Mouse (Mus musculus): ENCODE measurements around the gene Aatk. TPM values are rescaled to one million over a fixed set of nuclear protein-coding genes. Genes with fewer than 3 reads are reported as not detected.

The Aatk gene
- polyA plus RNA-seq, 1 experiment, result 4.4 TPM

DNA sequence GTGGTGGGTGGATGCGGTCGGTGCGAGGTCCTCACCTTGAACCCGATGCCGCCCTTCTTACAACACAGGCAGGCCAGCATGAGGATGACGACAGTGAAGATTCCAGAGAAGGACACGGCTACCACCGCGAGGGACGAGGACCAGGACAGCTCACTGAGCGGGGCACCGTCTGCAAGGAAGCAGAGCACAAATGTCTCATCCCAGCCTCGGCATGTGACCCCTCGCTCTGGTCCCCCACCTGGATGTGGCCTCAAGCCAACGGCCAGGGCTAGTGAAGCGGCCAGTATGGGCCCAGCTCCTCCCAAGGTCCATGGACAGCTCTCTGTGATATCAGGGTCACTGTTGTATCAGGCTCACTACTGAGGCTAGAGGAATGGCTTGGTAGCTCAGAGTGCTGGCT is 25.6 kb downstream of the Aatk start:
- 97% methylated on average over 16 of the region's 16 CpGs for WGBS
- H3K27me3 ChIP-seq (ENCODE audit: control insufficient read depth, insufficient read depth, low read length), result no peaks in the 10 kb centered on the region
- DNase-seq, result no peak
- no peaks in the 10 kb centered on the region for H3K36me3 ChIP-seq (ENCODE audit: control insufficient read depth, insufficient read depth, low read length)
- TF ChIP-seq CTCF (IDR thresholded peaks at IDR 0.05; ENCODE audit: borderline replicate concordance, control insufficient read depth, extremely low read depth, insufficient read depth, low read length, poor library complexity) (no peak), POLR2A (IDR thresholded peaks at IDR 0.05; ENCODE audit: control insufficient read depth, extremely low read depth, insufficient read depth, low read length, poor library complexity) (no peak)
- peaks cover 14% of the 10 kb centered on the region for H3K4me1 ChIP-seq (replicated peaks; ENCODE audit: control insufficient read depth, insufficient read depth, low read length)
- H3K4me3 ChIP-seq (ENCODE audit: control insufficient read depth, insufficient read depth, low read length), result no peak overlapping the region
- H3K27ac ChIP-seq (ENCODE audit: control insufficient read depth, insufficient read depth, low read length), result no peak overlapping the region

- H3K4me1 ChIP-seq (replicated peaks; ENCODE audit: control insufficient read depth, insufficient read depth, low read length), result peaks cover 14% of the 10 kb centered on the region
- H3K36me3 ChIP-seq (ENCODE audit: control insufficient read depth, insufficient read depth, low read length), result no peaks in the 10 kb centered on the region
- no peak for DNase-seq
- no peak overlapping the region for H3K4me3 ChIP-seq (ENCODE audit: control insufficient read depth, insufficient read depth, low read length)
- 20% methylated on average over 23 of the region's 23 CpGs for WGBS
- no peak overlapping the region for H3K27ac ChIP-seq (ENCODE audit: control insufficient read depth, insufficient read depth, low read length)
- TF ChIP-seq POLR2A (IDR thresholded peaks at IDR 0.05; ENCODE audit: control insufficient read depth, extremely low read depth, insufficient read depth, low read length, poor library complexity), result no peak
- H3K27me3 ChIP-seq (ENCODE audit: control insufficient read depth, insufficient read depth, low read length), result no peaks in the 10 kb centered on the region
These were observed 27.2 kb downstream of the Aatk start for GRCm38 (mm10) chr11:120019542-120020440.

- H3K27ac ChIP-seq (ENCODE audit: control insufficient read depth, insufficient read depth, low read length), result no peak overlapping the region
- no peaks in the 10 kb centered on the region for H3K27me3 ChIP-seq (ENCODE audit: control insufficient read depth, insufficient read depth, low read length)
- H3K36me3 ChIP-seq (ENCODE audit: control insufficient read depth, insufficient read depth, low read length), result no peaks in the 10 kb centered on the region
- TF ChIP-seq CTCF (IDR thresholded peaks at IDR 0.05; ENCODE audit: borderline replicate concordance, control insufficient read depth, extremely low read depth, insufficient read depth, low read length, poor library complexity) (no peak), POLR2A (IDR thresholded peaks at IDR 0.05; ENCODE audit: control insufficient read depth, extremely low read depth, insufficient read depth, low read length, poor library complexity) (no peak)
- no peak overlapping the region for H3K4me3 ChIP-seq (ENCODE audit: control insufficient read depth, insufficient read depth, low read length)
- DNase-seq, result no peak
- H3K4me1 ChIP-seq (replicated peaks; ENCODE audit: control insufficient read depth, insufficient read depth, low read length), result peaks cover 18% of the 10 kb centered on the region
- WGBS, result 87% methylated on average over 8 of the region's 8 CpGs
These were observed 30.0 kb downstream of the Aatk start for GRCm38 (mm10) chr11:120017011-120017410.

DNA sequence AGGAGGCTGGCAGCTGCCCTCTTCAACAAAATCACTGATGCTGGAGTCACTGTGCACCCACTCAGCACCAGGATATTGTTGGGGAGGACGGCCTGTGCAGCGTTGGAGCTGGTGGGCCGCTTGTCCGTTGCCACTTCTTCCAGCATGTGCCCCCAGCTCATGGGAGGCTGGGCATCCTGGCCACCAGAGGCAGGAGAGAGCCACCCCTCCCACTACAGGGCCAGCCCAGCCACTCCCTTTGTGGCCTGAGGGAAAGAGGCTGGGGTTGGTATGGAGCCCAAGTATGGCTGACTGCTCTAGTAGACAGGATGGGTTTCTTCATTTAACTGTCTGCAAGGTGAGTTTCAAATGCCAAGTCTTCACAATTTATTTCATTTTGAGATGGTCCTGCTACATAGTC is 32.2 kb downstream of the Aatk start:
- no peaks in the 10 kb centered on the region for H3K36me3 ChIP-seq (ENCODE audit: control insufficient read depth, insufficient read depth, low read length)
- no peak overlapping the region for H3K27ac ChIP-seq (ENCODE audit: control insufficient read depth, insufficient read depth, low read length)
- no peak for TF ChIP-seq CTCF (IDR thresholded peaks at IDR 0.05; ENCODE audit: borderline replicate concordance, control insufficient read depth, extremely low read depth, insufficient read depth, low read length, poor library complexity)
- TF ChIP-seq POLR2A (IDR thresholded peaks at IDR 0.05; ENCODE audit: control insufficient read depth, extremely low read depth, insufficient read depth, low read length, poor library complexity), result no peak
- no peaks in the 10 kb centered on the region for H3K27me3 ChIP-seq (ENCODE audit: control insufficient read depth, insufficient read depth, low read length)
- no peak overlapping the region for H3K4me3 ChIP-seq (ENCODE audit: control insufficient read depth, insufficient read depth, low read length)
- peaks cover 14% of the 10 kb centered on the region for H3K4me1 ChIP-seq (replicated peaks; ENCODE audit: control insufficient read depth, insufficient read depth, low read length)
- WGBS, result 100% methylated on average over 4 of the region's 4 CpGs
- no peak for DNase-seq

DNA sequence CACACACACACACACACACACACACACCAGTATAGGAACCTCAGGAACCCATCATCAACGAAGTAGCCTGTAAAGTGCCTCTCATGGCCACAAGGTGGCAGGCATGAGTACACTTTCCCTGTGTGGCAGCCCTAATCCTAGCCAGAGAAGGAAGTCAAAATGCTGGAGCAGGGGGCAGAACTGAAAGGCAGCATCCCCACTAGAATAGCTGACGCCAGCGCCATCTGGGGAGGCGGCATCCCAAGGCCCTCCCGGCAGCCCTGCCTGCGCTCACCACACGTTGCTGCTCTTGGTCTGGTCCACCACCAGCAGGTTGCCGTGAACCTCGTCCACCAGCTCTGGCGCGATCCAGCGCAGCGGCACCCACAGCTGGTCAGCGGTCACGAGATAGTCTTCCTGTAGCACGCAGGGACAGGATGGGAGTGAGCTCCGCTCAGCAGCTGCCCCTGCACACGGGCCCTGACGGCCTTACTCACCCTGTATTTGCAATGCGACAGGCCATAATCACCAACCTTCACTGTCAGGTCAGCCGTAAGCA is 33.7 kb downstream of the Aatk start:
- TF ChIP-seq CTCF (IDR thresholded peaks at IDR 0.05; ENCODE audit: borderline replicate concordance, control insufficient read depth, extremely low read depth, insufficient read depth, low read length, poor library complexity), result peak; percentile 44; the same call in 1 of the 2 replicates
- no peak for TF ChIP-seq POLR2A (IDR thresholded peaks at IDR 0.05; ENCODE audit: control insufficient read depth, extremely low read depth, insufficient read depth, low read length, poor library complexity)
- DNase-seq, result peak; percentile 68
- no peaks in the 10 kb centered on the region for H3K36me3 ChIP-seq (ENCODE audit: control insufficient read depth, insufficient read depth, low read length)
- 21% methylated on average over 21 of the region's 21 CpGs for WGBS
- H3K27ac ChIP-seq (ENCODE audit: control insufficient read depth, insufficient read depth, low read length), result no peak overlapping the region
- peak overlapping the region; percentile 30; the same call in 1 of the 2 replicates for H3K4me3 ChIP-seq (ENCODE audit: control insufficient read depth, insufficient read depth, low read length)
- H3K27me3 ChIP-seq (ENCODE audit: control insufficient read depth, insufficient read depth, low read length), result no peaks in the 10 kb centered on the region
- peaks cover 3% of the 10 kb centered on the region for H3K4me1 ChIP-seq (replicated peaks; ENCODE audit: control insufficient read depth, insufficient read depth, low read length)

DNA sequence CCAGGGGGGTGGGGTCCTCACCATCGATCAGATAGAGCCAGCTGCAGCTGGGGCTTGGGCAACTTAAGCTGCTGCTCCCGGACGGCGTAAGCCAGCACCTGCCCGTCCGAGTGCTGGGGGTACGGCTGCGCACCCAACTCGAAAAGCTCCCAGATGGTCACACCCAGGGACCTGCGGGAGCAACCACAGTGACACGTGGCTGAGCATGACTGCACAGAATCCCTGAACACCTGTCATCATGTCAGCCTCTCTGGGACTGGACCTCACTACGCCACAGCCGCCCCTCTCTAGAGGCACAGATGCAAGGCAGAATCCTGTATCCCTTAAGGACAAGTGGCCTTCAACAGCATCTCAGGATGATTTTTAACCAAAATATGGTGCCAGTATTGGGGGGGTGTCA is 34.3 kb downstream of the Aatk start:
- Histone ChIP-seq H3K36me3 (ENCODE audit: control insufficient read depth, insufficient read depth, low read length) (no peaks in the 10 kb centered on the region), H3K27me3 (ENCODE audit: control insufficient read depth, insufficient read depth, low read length) (no peaks in the 10 kb centered on the region), H3K4me3 (ENCODE audit: control insufficient read depth, insufficient read depth, low read length) (no peak overlapping the region), H3K4me1 (replicated peaks; ENCODE audit: control insufficient read depth, insufficient read depth, low read length) (peaks cover 3% of the 10 kb centered on the region), H3K27ac (ENCODE audit: control insufficient read depth, insufficient read depth, low read length) (no peak overlapping the region)
- TF ChIP-seq CTCF (IDR thresholded peaks at IDR 0.05; ENCODE audit: borderline replicate concordance, control insufficient read depth, extremely low read depth, insufficient read depth, low read length, poor library complexity) (no peak), POLR2A (IDR thresholded peaks at IDR 0.05; ENCODE audit: control insufficient read depth, extremely low read depth, insufficient read depth, low read length, poor library complexity) (no peak)
- DNase-seq, result no peak
- 72% methylated on average over 13 of the region's 13 CpGs for WGBS

Data from thymus, adult 2 months (tissue).